Mouse (Mus musculus): ENCODE results near the gene Olfr906. TPM values are rescaled to one million over a fixed set of nuclear protein-coding genes. Genes with fewer than 3 reads are reported as not detected.

The Olfr906 gene
- total and polyA plus RNA-seq, 3 experiments, result not detected

DNA sequence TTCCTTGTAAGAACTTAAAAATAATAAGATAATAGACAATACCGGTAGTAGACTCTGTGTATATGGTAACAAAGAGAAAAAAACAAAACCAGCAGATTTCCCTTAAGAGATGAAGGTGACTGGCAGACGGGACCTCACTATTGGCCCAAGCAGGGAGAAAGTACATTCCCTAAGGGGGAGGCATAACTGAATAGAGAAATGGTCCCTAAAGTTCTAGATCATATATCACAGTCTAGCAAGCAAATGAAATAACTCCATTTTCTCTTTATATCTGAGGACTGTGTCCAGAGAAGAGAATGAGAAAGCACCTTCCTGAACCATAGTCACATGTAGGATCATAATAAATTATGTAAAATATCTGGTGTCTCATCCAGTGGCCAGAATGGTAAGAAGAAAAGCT, 8.6 kb downstream of the Olfr906 start, which contains the start of gene Olfr907:
Gene Olfr907, plus strand, starts transcription at position 301 of the 400 bp plus-strand sequence.
- Histone ChIP-seq H3K36me3 (replicated peaks in 1 of 2; ENCODE audit: control insufficient read depth in 1 of 2, insufficient read depth in 1 of 2, low read length in 1 of 2) (no peaks in the 10 kb centered on the region), H3K27ac (ENCODE audit: insufficient read depth, low read depth) (no peak within 1 kb of the TSS), H3K4me3 (replicated peaks in 1 of 3; ENCODE audit: low read depth in 2 of 3, low read length in 2 of 3, poor library complexity in 1 of 3) (no peak within 1 kb of the TSS), H3K4me2 (ENCODE audit: insufficient read depth, low read depth, poor library complexity, severe bottlenecking) (no peak within 1 kb of the TSS), H3K4me1 (ENCODE audit: control insufficient read depth in 1 of 2, insufficient read depth in 2 of 2) (no peaks in the 10 kb centered on the region), H3K9me3 (replicated peaks; ENCODE audit: low read length) (no peaks in the 10 kb centered on the region), H3K79me2 (replicated peaks; ENCODE audit: control insufficient read depth, extremely low read depth, insufficient read depth, poor library complexity, severe bottlenecking) (no peaks in the 10 kb centered on the region), H3K9ac (ENCODE audit: insufficient read depth, low read depth) (no peak within 1 kb of the TSS), H3K27me3 (replicated peaks) (no peaks in the 10 kb centered on the region)
- DNase-seq (ENCODE audit: extremely low read depth), result no peak
- in situ Hi-C loops (cut with MboI; ENCODE audit: low pct_ligation_motif_present, low pct_unique_long_range_greater_than_20kb, low sequenced_read_pairs) (no loop called here), dilution Hi-C loops (cut with MboI; ENCODE audit: extremely low pct_ligation_motif_present, extremely low pct_unique_long_range_greater_than_20kb, low sequenced_read_pairs) (no loop called here)
- no peak for TF ChIP-seq ELF1 (IDR thresholded peaks at IDR 0.05; ENCODE audit: low read depth, low read length)
- TF ChIP-seq MAX (IDR thresholded peaks at IDR 0.05; ENCODE audit: low read length), result no peak

DNA sequence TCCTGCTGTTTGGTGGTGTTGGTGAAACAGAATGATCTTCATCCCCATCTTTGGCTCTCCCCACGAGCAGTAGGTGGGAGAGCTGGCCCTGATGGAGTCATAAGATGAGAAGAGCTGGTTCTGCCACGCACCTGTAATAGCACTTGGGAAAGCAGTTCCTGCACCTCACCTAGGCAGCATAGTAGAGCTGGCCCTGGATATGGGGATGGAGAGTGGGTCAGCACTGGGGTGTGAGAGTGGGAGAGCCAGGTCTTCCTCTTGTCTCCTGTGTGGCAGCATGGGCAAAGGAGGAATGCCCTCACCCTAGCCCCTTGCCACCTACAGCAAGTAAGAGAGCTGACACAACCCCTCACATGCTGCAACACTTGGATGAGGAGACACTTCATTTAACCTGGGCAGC, 25.5 kb downstream of the Olfr906 start:
- no peaks in the 10 kb centered on the region for H3K9me3 ChIP-seq (replicated peaks; ENCODE audit: low read length)
- no peaks in the 10 kb centered on the region for H3K27me3 ChIP-seq (replicated peaks)
- no peak for DNase-seq (ENCODE audit: extremely low read depth)
- no peaks in the 10 kb centered on the region for H3K79me2 ChIP-seq (replicated peaks; ENCODE audit: control insufficient read depth, extremely low read depth, insufficient read depth, poor library complexity, severe bottlenecking)
- H3K4me1 ChIP-seq (ENCODE audit: control insufficient read depth in 1 of 2, insufficient read depth in 2 of 2), result no peaks in the 10 kb centered on the region
- in situ Hi-C loops (cut with MboI; ENCODE audit: low pct_ligation_motif_present, low pct_unique_long_range_greater_than_20kb, low sequenced_read_pairs) (no loop called here), dilution Hi-C loops (cut with MboI; ENCODE audit: extremely low pct_ligation_motif_present, extremely low pct_unique_long_range_greater_than_20kb, low sequenced_read_pairs) (no loop called here)
- no peak overlapping the region for H3K4me3 ChIP-seq (replicated peaks in 1 of 3; ENCODE audit: low read depth in 2 of 3, low read length in 2 of 3, poor library complexity in 1 of 3)
- no peak overlapping the region for H3K9ac ChIP-seq (ENCODE audit: insufficient read depth, low read depth)
- no peak for TF ChIP-seq KAT2A (IDR thresholded peaks at IDR 0.05; ENCODE audit: insufficient replicate concordance, low read length)
- TF ChIP-seq POLR2AphosphoS2 (IDR thresholded peaks at IDR 0.05; ENCODE audit: low read depth, low read length), result no peak
- TF ChIP-seq JUND (conservative IDR thresholded peaks at IDR 0.05; ENCODE audit: low read depth, low read length), result no peak
- no peak for TF ChIP-seq NELFE (IDR thresholded peaks at IDR 0.05; ENCODE audit: low read depth, low read length)
- no peak for TF ChIP-seq E2F4 (IDR thresholded peaks at IDR 0.05; ENCODE audit: insufficient replicate concordance, low read depth, low read length)
- no peak for TF ChIP-seq ZKSCAN1 (IDR thresholded peaks at IDR 0.05; ENCODE audit: borderline replicate concordance, low read depth, low read length)
- no peak for TF ChIP-seq MYC (IDR thresholded peaks at IDR 0.05; ENCODE audit: low read depth, low read length)
- TF ChIP-seq CHD2 (IDR thresholded peaks at IDR 0.05; ENCODE audit: low read length), result no peak
- no peak for TF ChIP-seq USF2 (conservative IDR thresholded peaks at IDR 0.05; ENCODE audit: low read depth, low read length)
- no peak for TF ChIP-seq ZC3H11A (IDR thresholded peaks at IDR 0.05; ENCODE audit: low read depth, low read length)
- no peaks in the 10 kb centered on the region for H3K36me3 ChIP-seq (replicated peaks in 1 of 2; ENCODE audit: control insufficient read depth in 1 of 2, insufficient read depth in 1 of 2, low read length in 1 of 2)
- no peak overlapping the region for H3K4me2 ChIP-seq (ENCODE audit: insufficient read depth, low read depth, poor library complexity, severe bottlenecking)
- no peak overlapping the region for H3K27ac ChIP-seq (ENCODE audit: insufficient read depth, low read depth)

DNA sequence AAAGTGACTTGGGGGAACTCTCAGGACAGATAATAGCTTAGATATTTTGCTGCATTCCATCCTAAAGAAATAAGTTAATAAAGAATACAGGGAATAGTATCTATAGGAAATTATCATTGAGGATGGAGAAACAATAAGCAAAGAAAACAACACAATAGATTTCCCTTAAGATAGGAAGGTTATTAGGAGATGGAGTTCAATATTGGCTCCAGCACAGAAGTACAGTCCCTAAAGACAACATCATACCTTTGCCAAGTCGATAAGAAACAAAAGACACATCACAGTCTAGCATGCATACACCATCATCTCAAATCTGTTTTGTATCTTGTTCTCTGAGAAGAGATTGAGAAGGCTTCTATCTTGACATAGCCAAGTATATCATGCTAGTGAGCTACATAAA, 34.4 kb downstream of the Olfr906 start, which contains the start of gene Olfr911-ps1:
Gene Olfr911-ps1, plus strand, starts transcription at position 301 of the 400 bp plus-strand sequence.
- H3K4me1 ChIP-seq (ENCODE audit: control insufficient read depth in 1 of 2, insufficient read depth in 2 of 2), result no peaks in the 10 kb centered on the region
- H3K27ac ChIP-seq (ENCODE audit: insufficient read depth, low read depth), result no peak within 1 kb of the TSS
- in situ Hi-C loops (cut with MboI; ENCODE audit: low pct_ligation_motif_present, low pct_unique_long_range_greater_than_20kb, low sequenced_read_pairs) (no loop called here), dilution Hi-C loops (cut with MboI; ENCODE audit: extremely low pct_ligation_motif_present, extremely low pct_unique_long_range_greater_than_20kb, low sequenced_read_pairs) (no loop called here)
- TF ChIP-seq ZC3H11A (IDR thresholded peaks at IDR 0.05; ENCODE audit: low read depth, low read length) (no peak), NRF1 (IDR thresholded peaks at IDR 0.05; ENCODE audit: low read depth, low read length) (no peak), RAD21 (IDR thresholded peaks at IDR 0.05; ENCODE audit: low read depth, low read length) (no peak), MEF2A (IDR thresholded peaks at IDR 0.05; ENCODE audit: borderline replicate concordance, low read depth, low read length) (no peak), PAX5 (IDR thresholded peaks at IDR 0.05; ENCODE audit: low read length) (no peak), POLR2AphosphoS2 (IDR thresholded peaks at IDR 0.05; ENCODE audit: low read depth, low read length) (no peak), USF1 (IDR thresholded peaks at IDR 0.05; ENCODE audit: low read depth, low read length) (no peak), HCFC1 (IDR thresholded peaks at IDR 0.05; ENCODE audit: low read depth, low read length) (no peak), ZNF384 (IDR thresholded peaks at IDR 0.05; ENCODE audit: low read depth, low read length) (no peak)
- H3K9ac ChIP-seq (ENCODE audit: insufficient read depth, low read depth), result no peak within 1 kb of the TSS
- no peaks in the 10 kb centered on the region for H3K36me3 ChIP-seq (replicated peaks in 1 of 2; ENCODE audit: control insufficient read depth in 1 of 2, insufficient read depth in 1 of 2, low read length in 1 of 2)
- no peak for DNase-seq (ENCODE audit: extremely low read depth)
- no peaks in the 10 kb centered on the region for H3K9me3 ChIP-seq (replicated peaks; ENCODE audit: low read length)
- no peak within 1 kb of the TSS for H3K4me3 ChIP-seq (replicated peaks in 1 of 3; ENCODE audit: low read depth in 2 of 3, low read length in 2 of 3, poor library complexity in 1 of 3)
- no peaks in the 10 kb centered on the region for H3K79me2 ChIP-seq (replicated peaks; ENCODE audit: control insufficient read depth, extremely low read depth, insufficient read depth, poor library complexity, severe bottlenecking)
- no peaks in the 10 kb centered on the region for H3K27me3 ChIP-seq (replicated peaks)
- no peak within 1 kb of the TSS for H3K4me2 ChIP-seq (ENCODE audit: insufficient read depth, low read depth, poor library complexity, severe bottlenecking)

Measured in CH12.LX (cell line).